Mouse (Mus musculus) lung, adult 2 months (tissue): ENCODE data around the gene Gm39566.

Experiments
- CTCF ChIP-seq: fragments of 200-500 bp; IDR thresholded peaks from 2 replicates; pipeline ENCODE4 v1.5.1; 2011; ENCODE audit warnings: mild to moderate bottlenecking, low read length, control low read depth; ENCODE audit not compliant: insufficient read depth
- POLR2A ChIP-seq: fragments of 200-500 bp; IDR thresholded peaks from 2 replicates; pipeline ENCODE4 v1.6.1; 2011; ENCODE audit warnings: low read depth, mild to moderate bottlenecking, control low read depth, low read length, borderline replicate concordance; ENCODE audit errors: extremely low read depth

DNA sequence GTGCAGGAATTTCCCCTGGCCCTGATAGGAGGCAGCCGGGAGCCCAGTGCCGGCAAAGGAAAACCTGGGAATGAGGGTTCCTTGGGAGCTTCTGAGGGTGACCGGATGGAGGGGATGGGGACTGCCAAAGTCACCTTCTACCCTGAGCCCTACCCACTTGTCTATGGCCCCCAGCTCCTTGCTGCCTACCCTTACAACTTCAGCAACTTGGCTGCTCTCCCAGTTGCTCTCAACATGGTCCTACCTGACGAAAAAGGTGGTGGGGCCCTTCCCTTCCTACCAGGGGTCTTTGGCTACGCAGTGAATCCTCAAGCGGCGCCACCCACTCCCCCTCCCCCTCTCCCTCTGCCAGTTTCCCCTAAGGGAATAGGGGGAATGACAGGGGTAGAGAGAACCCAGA, 36.1 kb downstream of the Gm39566 start:
- no peak for TF ChIP-seq CTCF
- TF ChIP-seq POLR2A: no peak
